Mouse (Mus musculus) forebrain, embryonic 16.5 days (tissue): Measurements from ENCODE around the gene Fam161a. TPM values are rescaled to one million over a fixed set of nuclear protein-coding genes. Genes with fewer than 3 reads are reported as not detected.

ENCODE experiments used
- polyA plus RNA-seq: library from polyadenylated mRNA; unstranded; fragments of >200 nt; fragmentation: Nextera tagmentation; extraction: Ambion mirVana; gene quantifications from 2 replicates; pipeline ENCODE4 v1.2.1, GENCODE M21; 2015

The Fam161a gene
- polyA plus RNA-seq, 1 experiment from 2014 or later = 3.6 TPM

Other genes with a start within 250 kb of the Fam161a start
- 1.1 and 3.1 TPM in 2 replicates for gene B3gnt2, start 146.6 kb upstream of the Fam161a start, polyA plus RNA-seq
- gene Zrsr1, start 35.5 kb upstream of the Fam161a start, polyA plus RNA-seq = 6.1 and 6.6 TPM in 2 replicates
- 3.0 and 6.0 TPM in 2 replicates for gene Gm28048, start 25.4 kb upstream of the Fam161a start, polyA plus RNA-seq
- 225 and 234 TPM in 2 replicates for gene Commd1, start 25.1 kb upstream of the Fam161a start, polyA plus RNA-seq
- gene Cct4, start 17.0 kb upstream of the Fam161a start, polyA plus RNA-seq = 335 and 378 TPM in 2 replicates
- 92.3 and 105 TPM in 2 replicates for gene Xpo1, start 248.5 kb downstream of the Fam161a start, polyA plus RNA-seq